8 mouse cellular contexts compared by ENCODE assay signal in genomic region chr7:97749207-97750190, GRCm38 (mm10). TPM values are rescaled to one million over a fixed set of nuclear protein-coding genes. Genes with fewer than 3 reads are reported as not detected.
DNase-seq lines count a peak whose midpoint lies in the region; ATAC-seq lines count a peak whose summit lies in the region.

No protein-coding gene starts in this region.

- H3K9ac ChIP-seq in heart, embryonic 14.5 days (ENCODE audit: low read length): no peak overlapping the region
- H3K9ac ChIP-seq in midbrain, embryonic 16.5 days (ENCODE audit: low read depth, low read length): no peak overlapping the region

- peak overlapping the region; percentile 55 for H3K4me2 ChIP-seq in heart, embryonic 14.5 days (ENCODE audit: low read length)
- H3K4me2 ChIP-seq in midbrain, embryonic 16.5 days (ENCODE audit: low read length): peak overlapping the region; percentile 9; the same call in 1 of the 2 replicates

- no peaks in the 10 kb centered on the region for H3K27me3 ChIP-seq in heart, embryonic 14.5 days (ENCODE audit: control insufficient read depth, insufficient read depth, low read length)
- H3K27me3 ChIP-seq in midbrain, embryonic 16.5 days (ENCODE audit: control insufficient read depth, insufficient read depth, low read depth, low read length): no peaks in the 10 kb centered on the region

- peak; percentile 57 for ATAC-seq in activated CD4-positive, CD25-positive, alpha-beta regulatory T cell, adult 4 months
- ATAC-seq in heart, embryonic 14.5 days (ENCODE audit: insufficient number of reproducible peaks, insufficient read depth, low FRiP score, low read depth): no peak
- ATAC-seq in midbrain, embryonic 16.5 days: no peak

- H3K36me3 ChIP-seq in heart, embryonic 14.5 days (ENCODE audit: control insufficient read depth, insufficient read depth, low read length): no peaks in the 10 kb centered on the region
- no peaks in the 10 kb centered on the region for H3K36me3 ChIP-seq in midbrain, embryonic 16.5 days (ENCODE audit: control insufficient read depth, insufficient read depth, low read length)

- 41% methylated on average over 19 of the region's 19 CpGs for WGBS in heart, embryonic 14.5 days
- WGBS in midbrain, embryonic 16.5 days: 23% methylated on average over 19 of the region's 19 CpGs

- peak; percentile 33 for DNase-seq in adrenal gland, postnatal 10 days
- no peak for DNase-seq in adrenal gland, postnatal 4 days (ENCODE audit: low spot score in 2 of 2)
- DNase-seq in liver: peak; percentile 65
- no peak for DNase-seq in layer of hippocampus, postnatal 14 days (ENCODE audit: low spot score in 2 of 2)
- DNase-seq in layer of hippocampus, adult 18-20 months (ENCODE audit: low spot score in 2 of 2): no peak

- H3K4me1 ChIP-seq in heart, embryonic 14.5 days (ENCODE audit: control insufficient read depth in 2 of 2, insufficient read depth in 2 of 2, low read length in 2 of 2): peaks cover 0 to 3% of the 10 kb centered on the region in 2 experiments; a peak in 1 of 4 replicates
- no peaks in the 10 kb centered on the region; the same call in 1 of the 2 replicates for H3K4me1 ChIP-seq in midbrain, embryonic 16.5 days (ENCODE audit: control insufficient read depth, insufficient read depth, low read length)

- H3K27ac ChIP-seq in heart, embryonic 14.5 days (replicated peaks in 1 of 2; ENCODE audit: control insufficient read depth in 1 of 2, insufficient read depth in 1 of 2, low read depth in 2 of 2, low read length in 2 of 2): peak overlapping the region; percentile 33 to 45; a peak in 3 of 4 replicates
- H3K27ac ChIP-seq in midbrain, embryonic 16.5 days (ENCODE audit: low read length): no peak overlapping the region

- no peaks in the 10 kb centered on the region for H3K9me3 ChIP-seq in heart, embryonic 14.5 days (ENCODE audit: control insufficient read depth, low read length)
- H3K9me3 ChIP-seq in midbrain, embryonic 16.5 days (replicated peaks; ENCODE audit: control insufficient read depth, low read length, poor library complexity, severe bottlenecking): no peaks in the 10 kb centered on the region

- H3K4me3 ChIP-seq in heart, embryonic 14.5 days (ENCODE audit: control insufficient read depth in 1 of 2, insufficient read depth in 1 of 2, low read depth in 1 of 2, low read length in 2 of 2): peak overlapping the region in 1 of 2 experiments; percentile 14; a peak in 1 of 4 replicates
- H3K4me3 ChIP-seq in midbrain, embryonic 16.5 days (ENCODE audit: low read depth, low read length): no peak overlapping the region

RNA-seq across cellular contexts. Expression of gene Aqp11, which starts 11.4 kb away (rescaled TPM):
- 1 to 10 TPM; 6.5 to 6.9 TPM for total RNA-seq in adrenal gland, postnatal 10 days (2021)
- 10 to 100 TPM in 1 of 2 experiments, 1 to 10 TPM in 1; 8.9 to 10.3 TPM for total RNA-seq in adrenal gland, postnatal 4 days (2021)
- under 1 TPM; 0.48 to 0.54 TPM for polyA plus RNA-seq in activated CD4-positive, CD25-positive, alpha-beta regulatory T cell, adult 4 months (2017; shearing (Covaris generic))
- 2.1 and 2.2 TPM in 2 replicates for polyA plus RNA-seq in heart, embryonic 14.5 days (2014; fragmentation: Nextera tagmentation; extraction: Ambion mirVana)
- polyA plus RNA-seq in midbrain, embryonic 16.5 days (2015; fragmentation: Nextera tagmentation; extraction: Ambion mirVana): 15.2 and 18.5 TPM in 2 replicates
- 10 to 100 TPM; 44.5 to 48.3 TPM for total RNA-seq in layer of hippocampus, postnatal 14 days (2021)
- total RNA-seq in layer of hippocampus, adult 18-20 months (2021): 10 to 100 TPM; 37.2 to 41.8 TPM

RNA-seq across cellular contexts. Expression of gene Pak1, which starts 38.8 kb away (rescaled TPM):
- total RNA-seq in adrenal gland, postnatal 10 days (2021): 10 to 100 TPM; 17.7 to 20.7 TPM
- total RNA-seq in adrenal gland, postnatal 4 days (2021): 10 to 100 TPM; 39.8 to 46.4 TPM
- polyA plus RNA-seq in activated CD4-positive, CD25-positive, alpha-beta regulatory T cell, adult 4 months (2017; shearing (Covaris generic)): 1 to 10 TPM; 2.5 to 3.3 TPM
- polyA plus RNA-seq in heart, embryonic 14.5 days (2014; fragmentation: Nextera tagmentation; extraction: Ambion mirVana): 3.4 and 4.1 TPM in 2 replicates
- 148 and 150 TPM in 2 replicates for polyA plus RNA-seq in midbrain, embryonic 16.5 days (2015; fragmentation: Nextera tagmentation; extraction: Ambion mirVana)
- 100 to 1,000 TPM; 170 to 195 TPM for total RNA-seq in layer of hippocampus, postnatal 14 days (2021)
- 100 to 1,000 TPM; 215 to 221 TPM for total RNA-seq in layer of hippocampus, adult 18-20 months (2021)

RNA-seq across cellular contexts. Expression of gene Clns1a, which starts 53.1 kb away (rescaled TPM):
- total RNA-seq in adrenal gland, postnatal 10 days (2021): 10 to 100 TPM; 57.5 to 59.1 TPM
- total RNA-seq in adrenal gland, postnatal 4 days (2021): 10 to 100 TPM; 67.6 to 68.5 TPM
- polyA plus RNA-seq in activated CD4-positive, CD25-positive, alpha-beta regulatory T cell, adult 4 months (2017; shearing (Covaris generic)): 100 to 1,000 TPM in 1 of 2 experiments, 10 to 100 TPM in 1; 95.1 to 104 TPM
- polyA plus RNA-seq in heart, embryonic 14.5 days (2014; fragmentation: Nextera tagmentation; extraction: Ambion mirVana): 93.4 and 100 TPM in 2 replicates
- 167 and 169 TPM in 2 replicates for polyA plus RNA-seq in midbrain, embryonic 16.5 days (2015; fragmentation: Nextera tagmentation; extraction: Ambion mirVana)
- total RNA-seq in layer of hippocampus, postnatal 14 days (2021): 10 to 100 TPM; 73.5 to 76.9 TPM
- total RNA-seq in layer of hippocampus, adult 18-20 months (2021): 10 to 100 TPM; 90.6 to 97.5 TPM

Comparison
In these comparisons a context has a peak if more than half of its experiments do, and no peak if none do; other contexts are left out.
1. DNase-seq: peak in adrenal gland, postnatal 10 days (single experiment) and liver (single experiment); none in adrenal gland, postnatal 4 days (0 of 2), layer of hippocampus, postnatal 14 days (0 of 2) and layer of hippocampus, adult 18-20 months (0 of 2).